Mouse (Mus musculus) liver, postnatal 0 days (tissue): ENCODE results near the gene Neurod2.

Experiments
- CTCF ChIP-seq: sonication (generic); IDR thresholded peaks from 2 replicates; pipeline ENCODE4 v1.5.1; 2016; ENCODE audit warnings: antibody characterized with exemption, low read depth
- EP300 ChIP-seq: IDR thresholded peaks from 2 replicates; pipeline ENCODE4 v1.6.1; 2016; ENCODE audit warnings: antibody characterized with exemption, low read depth, mild to moderate bottlenecking

- no peak for TF ChIP-seq EP300
- no peak for TF ChIP-seq CTCF
Measured at GRCm38 (mm10) chr11:98333981-98334741, 4.7 kb upstream of the Neurod2 start.
